Mouse (Mus musculus) liver, adult 2 months (tissue): Measurements from ENCODE around the gene Ifit2. TPM values are rescaled to one million over a fixed set of nuclear protein-coding genes. Genes with fewer than 3 reads are reported as not detected.
"Not testable (repeated sequence)": the region's sequence is repeated elsewhere in the genome, so short reads cannot be mapped to it uniquely, and the experiment has no call there.

Source experiments
- DNase-seq: peaks from one replicate; pipeline ENCODE4 v3.0.0-alpha.2; 2011; ENCODE audit warnings: low read depth, low spot score; ENCODE audit errors: extremely low read depth
- H3K27ac ChIP-seq: fragments of 200-500 bp; replicated peaks from 2 replicates; pipeline ENCODE4 v1.5.1; 2012; ENCODE audit warnings: low read depth, mild to moderate bottlenecking, control low read depth, inconsistent platforms, low read length; ENCODE audit not compliant: insufficient read depth
- H3K27me3 ChIP-seq: fragments of 200-500 bp; 2 replicates; pipeline ENCODE4 v1.6.1; 2012; ENCODE audit warnings: mild to moderate bottlenecking, moderate library complexity, low read length, inconsistent platforms; ENCODE audit not compliant: control insufficient read depth, insufficient read depth
- H3K36me3 ChIP-seq: fragments of 200-500 bp; 2 replicates; pipeline ENCODE4 v1.6.1; 2012; ENCODE audit warnings: low read length, inconsistent platforms; ENCODE audit not compliant: control insufficient read depth, insufficient read depth
- H3K4me1 ChIP-seq: fragments of 200-500 bp; 2 replicates; pipeline ENCODE4 v1.6.1; 2011; ENCODE audit warnings: low read length; ENCODE audit not compliant: control insufficient read depth, insufficient read depth
- H3K4me3 ChIP-seq: fragments of 200-500 bp; 2 replicates; pipeline ENCODE4 v1.5.1; 2011; ENCODE audit warnings: low read depth, mild to moderate bottlenecking, control low read depth, low read length, moderate library complexity; ENCODE audit not compliant: insufficient read depth
- H3K79me2 ChIP-seq: fragments of 200-500 bp; 2 replicates; pipeline ENCODE4 v1.6.1; 2012; ENCODE audit warnings: inconsistent platforms, mild to moderate bottlenecking, low read length, moderate library complexity; ENCODE audit not compliant: control insufficient read depth, insufficient read depth
- H3K9ac ChIP-seq: fragments of 200-500 bp; 2 replicates; pipeline ENCODE4 v1.6.1; 2012; ENCODE audit warnings: low read depth, mild to moderate bottlenecking, control low read depth, inconsistent platforms, low read length
- CTCF ChIP-seq: fragments of 200-500 bp; IDR thresholded peaks from 2 replicates; pipeline ENCODE4 v1.5.1; 2011; ENCODE audit warnings: low read depth, low read length, control low read depth
- POLR2A ChIP-seq: fragments of 200-500 bp; IDR thresholded peaks from 2 replicates; pipeline ENCODE4 v1.6.1; 2011; ENCODE audit warnings: low read length, control low read depth; ENCODE audit not compliant: insufficient read depth; ENCODE audit errors: extremely low read depth
- WGBS: fragments of 180-500 bp; shearing (Covaris S2); methylation state at CpG from one replicate; pipeline ENCODE4 v1.1.7; 2018; 5-methylcytosine and 5-hydroxymethylcytosine counted together
- polyA plus RNA-seq: library from polyadenylated mRNA; depleted of rRNA; stranded (reverse); fragments of >200 nt; gene quantifications from 2 replicates; pipeline ENCODE4 v1.2.3, GENCODE M21; 2012
- total RNA-seq: library from RNA; depleted of rRNA; stranded (reverse); fragments of >200 nt; gene quantifications from 2 replicates; pipeline ENCODE4 v1.2.3, GENCODE M21; 2014

Ifit2 gene
- total and polyA plus RNA-seq, 2 experiments: 0.35 to 8.0 TPM

DNA sequence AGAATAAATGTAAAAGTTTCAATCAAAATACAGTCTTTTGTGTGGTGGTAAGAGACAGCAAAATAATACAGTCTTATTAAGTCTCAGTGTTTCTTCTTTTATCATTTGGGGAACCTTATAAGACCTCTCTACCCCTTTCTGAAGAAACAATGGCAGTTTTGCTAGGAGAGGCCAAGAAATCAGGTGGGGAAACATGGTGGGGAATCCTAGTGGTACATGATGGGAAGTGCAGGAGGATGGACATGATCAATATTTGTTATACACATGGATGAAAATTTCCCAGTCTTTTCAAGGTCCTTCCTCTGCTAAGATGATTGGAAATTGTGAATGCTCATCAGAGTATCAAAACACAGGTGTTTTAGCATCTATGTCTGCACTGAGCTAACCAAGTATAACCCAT, 38.5 kb downstream of the Ifit2 start:
- DNase-seq: no peak
- Histone ChIP-seq H3K9ac (no peak overlapping the region), H3K4me3 (no peak overlapping the region), H3K27ac (no peak overlapping the region), H3K4me1 (0 out of 2 replicates have a peak, but pooled peaks cover 2% of the 10 kb centered on the region), H3K27me3 (no peaks in the 10 kb centered on the region), H3K79me2 (no peaks in the 10 kb centered on the region), H3K36me3 (no peaks in the 10 kb centered on the region)
- TF ChIP-seq POLR2A: no peak
- TF ChIP-seq CTCF: no peak

DNA sequence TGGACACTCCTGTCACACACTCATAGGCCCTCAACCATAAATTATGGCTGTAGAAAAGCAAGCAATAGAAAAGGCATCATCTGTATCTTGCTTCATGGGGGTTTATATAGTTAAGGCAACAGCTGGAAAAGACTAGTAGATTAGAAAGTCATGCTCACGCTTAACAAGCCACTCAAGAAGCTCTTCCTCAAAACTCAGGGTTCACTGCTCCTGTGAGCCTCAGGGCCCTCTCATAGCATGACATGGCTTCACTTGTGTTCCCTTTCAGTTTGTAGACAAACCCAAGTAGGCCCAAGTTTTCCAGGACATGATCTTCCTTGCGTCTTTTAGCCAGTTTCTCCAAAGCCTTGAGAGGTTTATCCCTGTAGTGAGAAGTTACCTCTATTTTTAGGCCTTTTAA, 43.0 kb downstream of the Ifit2 start:
- WGBS: 92% methylated on average over 2 of the region's 2 CpGs
- no peak overlapping the region for H3K27ac ChIP-seq
- H3K4me3 ChIP-seq: no peak overlapping the region
- no peak for DNase-seq
- H3K36me3 ChIP-seq: no peaks in the 10 kb centered on the region
- TF ChIP-seq POLR2A: no peak
- no peak for TF ChIP-seq CTCF
- no peaks in the 10 kb centered on the region for H3K27me3 ChIP-seq
- no peaks in the 10 kb centered on the region for H3K79me2 ChIP-seq
- H3K4me1 ChIP-seq: no peaks in the 10 kb centered on the region; the same call in 1 of the 2 replicates
- no peak overlapping the region for H3K9ac ChIP-seq

DNA sequence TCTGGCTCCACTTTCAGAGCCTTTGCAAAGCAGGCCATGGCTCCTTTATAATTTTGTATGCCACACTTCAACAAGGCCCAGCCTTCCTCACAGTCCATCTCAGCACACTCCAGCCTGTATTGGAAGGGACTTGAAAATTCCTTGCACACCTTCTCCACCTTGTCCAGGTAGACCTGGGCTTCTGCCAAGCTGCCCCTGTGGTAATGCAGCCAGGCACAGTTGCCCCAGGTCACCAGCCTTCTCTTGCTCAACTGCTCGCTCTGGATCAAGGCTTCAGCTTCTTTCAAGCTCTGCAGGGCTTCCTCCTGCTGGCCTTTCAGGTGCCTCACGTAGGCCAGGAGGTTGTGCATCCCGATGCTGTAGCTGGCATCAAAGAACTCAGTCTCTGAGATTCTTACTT, 44.0 kb downstream of the Ifit2 start:
- H3K4me3 ChIP-seq, H3K9ac ChIP-seq, H3K79me2 ChIP-seq, H3K27ac ChIP-seq, DNase-seq, H3K27me3 ChIP-seq, H3K4me1 ChIP-seq, H3K36me3 ChIP-seq: not testable (repeated sequence)
- 91% methylated on average over 3 of the region's 3 CpGs for WGBS

DNA sequence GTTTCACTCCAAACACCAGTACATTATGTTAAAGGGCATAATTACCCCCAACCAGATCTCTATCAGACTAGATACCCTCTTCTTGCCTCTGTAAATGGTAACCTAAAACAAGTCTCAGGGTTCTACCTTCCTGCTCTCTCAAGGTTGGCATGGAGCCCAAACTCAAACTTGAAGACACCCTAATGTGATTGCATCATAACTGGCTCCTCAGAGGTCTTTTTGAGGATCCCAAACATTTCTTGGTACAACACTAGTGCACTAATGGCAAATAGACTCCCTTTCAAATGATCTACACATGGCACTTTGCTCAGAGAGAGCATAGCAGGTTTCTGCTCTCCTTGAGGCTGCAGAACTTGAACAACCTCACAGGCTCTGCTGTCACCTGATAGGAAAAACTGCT, 46.3 kb downstream of the Ifit2 start:
- Histone ChIP-seq H3K36me3 (no peaks in the 10 kb centered on the region), H3K27ac (no peak overlapping the region), H3K79me2 (no peaks in the 10 kb centered on the region), H3K4me1 (no peaks in the 10 kb centered on the region; the same call in 1 of the 2 replicates), H3K27me3 (no peaks in the 10 kb centered on the region), H3K4me3 (no peak overlapping the region), H3K9ac (no peak overlapping the region)
- DNase-seq: no peak
- TF ChIP-seq CTCF (no peak), POLR2A (no peak)

DNA sequence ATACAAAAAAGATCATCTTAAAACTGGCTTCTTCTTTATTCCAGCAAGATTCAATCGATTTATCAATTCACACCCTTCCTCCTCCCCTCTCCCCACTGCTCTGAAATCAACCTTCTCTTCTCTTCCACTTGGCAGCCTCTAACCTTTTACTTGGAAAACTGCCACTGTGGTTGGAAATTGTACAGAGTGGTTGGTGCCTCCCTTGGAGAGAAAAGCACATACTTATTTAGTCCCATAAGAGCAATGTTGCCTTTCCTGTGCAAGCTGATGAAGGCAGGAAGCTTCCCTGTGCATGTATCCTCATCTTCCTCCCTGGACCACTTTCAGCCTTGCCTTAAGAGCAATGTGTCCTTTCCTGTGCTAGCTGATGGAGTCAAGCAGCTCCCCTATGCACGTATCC, 47.8 kb downstream of the Ifit2 start:
- TF ChIP-seq POLR2A (no peak), CTCF (no peak)
- Histone ChIP-seq H3K27ac (no peak overlapping the region), H3K27me3 (no peaks in the 10 kb centered on the region), H3K4me1 (no peaks in the 10 kb centered on the region; the same call in 1 of the 2 replicates), H3K79me2 (no peaks in the 10 kb centered on the region), H3K36me3 (no peaks in the 10 kb centered on the region), H3K4me3 (no peak overlapping the region), H3K9ac (no peak overlapping the region)
- peak; percentile 66 for DNase-seq
- WGBS: 53% methylated on average over 2 of the region's 2 CpGs

DNA sequence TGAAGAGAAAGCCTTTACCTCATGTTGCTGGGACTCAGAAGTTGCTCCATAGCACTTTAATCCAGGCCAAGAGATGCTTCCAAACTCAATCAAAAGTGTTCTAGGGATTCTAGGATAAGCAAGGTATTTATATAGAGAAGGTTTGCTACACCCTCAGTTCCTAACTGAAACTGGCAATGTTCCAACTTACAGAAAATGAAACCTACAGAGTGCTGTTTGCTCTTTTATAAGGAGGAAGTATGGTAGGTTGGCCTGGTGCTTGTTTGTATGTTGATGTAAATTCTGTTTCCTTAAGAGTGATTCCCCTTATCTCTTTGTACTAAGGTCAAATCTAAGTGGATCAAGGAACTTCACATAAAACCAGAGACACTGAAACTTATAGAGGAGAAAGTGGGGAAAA, 48.8 kb downstream of the Ifit2 start:
- H3K4me1 ChIP-seq, H3K36me3 ChIP-seq, H3K4me3 ChIP-seq, H3K79me2 ChIP-seq, H3K27me3 ChIP-seq, H3K27ac ChIP-seq, H3K9ac ChIP-seq: not testable (repeated sequence)
- peak; percentile 44 for DNase-seq

DNA sequence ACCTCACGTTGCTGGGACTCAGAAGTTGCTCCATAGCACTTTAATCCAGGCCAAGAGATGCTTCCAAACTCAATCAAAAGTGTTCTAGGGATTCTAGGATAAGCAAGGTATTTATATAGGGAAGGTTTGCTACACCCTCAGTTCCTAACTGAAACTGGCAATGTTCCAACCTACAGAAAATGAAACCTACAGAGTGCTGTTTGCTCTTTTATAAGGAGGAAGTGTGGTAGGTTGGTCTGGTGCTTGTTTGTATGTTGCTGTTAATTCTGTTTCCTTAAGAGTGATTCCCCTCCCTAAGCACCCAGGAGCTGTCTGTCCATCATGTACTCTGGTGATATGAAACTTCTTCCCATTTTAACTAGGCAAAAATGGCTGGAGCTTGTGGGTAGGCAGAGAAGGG, 51.4 kb downstream of the Ifit2 start, which contains the start of gene Ifit1bl1:
Ifit1bl1 (minus strand) TSS at position 69 of the 400 bp plus-strand sequence.
- H3K36me3 ChIP-seq, H3K4me3 ChIP-seq, H3K27ac ChIP-seq, H3K79me2 ChIP-seq, H3K4me1 ChIP-seq, H3K27me3 ChIP-seq, H3K9ac ChIP-seq: not testable (repeated sequence)
- DNase-seq: peak; percentile 46
- 79% methylated on average over 1 of the region's 1 CpGs for WGBS
